13 mouse cellular contexts compared by ENCODE assay signal in the genomic region with DNA sequence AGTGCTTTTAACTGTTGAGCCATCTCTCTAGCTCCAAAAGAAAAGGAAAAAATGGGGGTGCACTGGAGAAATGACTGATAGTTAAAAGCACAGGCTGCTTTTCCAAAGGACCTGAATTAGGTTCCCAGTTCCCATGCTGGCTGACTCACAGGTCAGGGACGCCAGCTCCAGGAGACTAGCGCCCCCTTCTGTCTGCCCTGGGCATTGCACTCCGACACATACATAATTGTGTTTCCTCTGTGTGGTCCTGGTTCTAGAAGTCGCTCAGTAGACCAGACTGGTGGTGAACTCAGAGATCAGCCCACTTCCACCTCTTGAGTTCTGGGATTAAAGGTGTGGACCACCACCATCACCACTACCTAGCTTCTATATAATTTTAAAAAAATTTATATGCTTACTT. TPM values are rescaled to one million over a fixed set of nuclear protein-coding genes. Genes with fewer than 3 reads are reported as not detected.
DNase-seq lines count a peak whose midpoint lies in the region; ATAC-seq and TF ChIP-seq lines count a peak whose summit lies in the region.
"Had no signal": no experiment of that assay in that cellular context is flagged by ENCODE, and none has a peak within 500 bp of the region (broad histone marks: within the 10 kb centered on the region; RNA-seq: fewer than 3 reads in every experiment).

No protein-coding gene starts in this region.

- WGBS in liver, embryonic 11.5 days: 46% methylated on average over 4 of the region's 4 CpGs
- 47% methylated on average over 4 of the region's 4 CpGs for WGBS in liver, postnatal 0 days (ENCODE audit: insufficient replicate concordance)

- no peaks in the 10 kb centered on the region for H3K9me3 ChIP-seq in liver, embryonic 11.5 days (ENCODE audit: control insufficient read depth, low read length)
- no peaks in the 10 kb centered on the region for H3K9me3 ChIP-seq in E14TG2a.4 (ENCODE audit: low read length)
- H3K9me3 ChIP-seq in liver, postnatal 0 days (ENCODE audit: low read length): no peaks in the 10 kb centered on the region
- H3K9me3 ChIP-seq: heart, embryonic 15.5 days; liver, embryonic 15.5 days had no signal

- H3K4me2 ChIP-seq in liver, embryonic 11.5 days: no peak overlapping the region
- H3K4me2 ChIP-seq in liver, postnatal 0 days (ENCODE audit: low read depth, low read length): no peak overlapping the region
- H3K4me2 ChIP-seq: heart, embryonic 15.5 days; liver, embryonic 15.5 days had no signal

- H3K27ac ChIP-seq in liver, embryonic 11.5 days (ENCODE audit: low read depth, low read length): no peak overlapping the region
- no peak overlapping the region for H3K27ac ChIP-seq in liver, postnatal 0 days (ENCODE audit: low read depth)
- H3K27ac ChIP-seq: heart, embryonic 15.5 days; liver, embryonic 15.5 days had no signal

- no peaks in the 10 kb centered on the region for H3K27me3 ChIP-seq in liver, embryonic 11.5 days (replicated peaks; ENCODE audit: control insufficient read depth, insufficient read depth, low read length)
- peaks cover 7% of the 10 kb centered on the region for H3K27me3 ChIP-seq in E14TG2a.4 (ENCODE audit: insufficient read depth, low read length)
- no peaks in the 10 kb centered on the region for H3K27me3 ChIP-seq in liver, postnatal 0 days (ENCODE audit: insufficient read depth, low read length)
- H3K27me3 ChIP-seq: heart, embryonic 15.5 days; Patski had no signal

- H3K9ac ChIP-seq in liver, embryonic 11.5 days (ENCODE audit: low read depth, low read length): no peak overlapping the region
- no peak overlapping the region for H3K9ac ChIP-seq in liver, postnatal 0 days (replicated peaks)
- H3K9ac ChIP-seq: heart, embryonic 15.5 days; liver, embryonic 15.5 days had no signal

- TF ChIP-seq CTCF in E14TG2a.4 (conservative IDR thresholded peaks at IDR 0.05; ENCODE audit: low read length): peak; percentile 95
- TF ChIP-seq CTCF in liver, postnatal 0 days (IDR thresholded peaks at IDR 0.05; ENCODE audit: low read depth): peak; percentile 56

- H3K4me1 ChIP-seq in liver, embryonic 11.5 days (replicated peaks; ENCODE audit: control insufficient read depth, insufficient read depth, low read length): no peaks in the 10 kb centered on the region
- H3K4me1 ChIP-seq in E14TG2a.4 (replicated peaks; ENCODE audit: low read depth, low read length): peaks cover 13% of the 10 kb centered on the region
- no peaks in the 10 kb centered on the region for H3K4me1 ChIP-seq in liver, postnatal 0 days (ENCODE audit: insufficient read depth)

- DNase-seq in cerebellum, postnatal 14 days: peak; percentile 42 to 78
- no peak for DNase-seq in cerebellum, adult 9-11 months
- DNase-seq in liver: peak; percentile 54
- DNase-seq in liver, embryonic 11.5 days (ENCODE audit: low spot score): no peak
- peak; percentile 47 for DNase-seq in liver, postnatal 0 days
- DNase-seq in urinary bladder, postnatal 10 days (ENCODE audit: low spot score): no peak
- DNase-seq in urinary bladder, postnatal 4 days (ENCODE audit: low spot score in 2 of 2): no peak
- DNase-seq: cerebellum, postnatal 36 days had no signal

- no peak for TF ChIP-seq EP300 in liver, postnatal 0 days (IDR thresholded peaks at IDR 0.05; ENCODE audit: low read depth)

- no peak for ATAC-seq in liver, embryonic 11.5 days (replicated peaks; ENCODE audit: low FRiP score)
- ATAC-seq in liver, postnatal 0 days: no peak
- ATAC-seq: forebrain, embryonic 14.5 days; Patski had no signal

- no peaks in the 10 kb centered on the region for H3K36me3 ChIP-seq in liver, embryonic 11.5 days (ENCODE audit: control insufficient read depth, insufficient read depth, low read length)
- H3K36me3 ChIP-seq in E14TG2a.4 (ENCODE audit: insufficient read depth, low read length): no peaks in the 10 kb centered on the region
- H3K36me3 ChIP-seq in liver, postnatal 0 days (replicated peaks; ENCODE audit: insufficient read depth, low read length): no peaks in the 10 kb centered on the region
- H3K36me3 ChIP-seq: heart, embryonic 15.5 days; liver, embryonic 15.5 days had no signal

- H3K4me3 ChIP-seq in liver, embryonic 11.5 days (ENCODE audit: low read depth, low read length): no peak overlapping the region
- H3K4me3 ChIP-seq in E14TG2a.4 (replicated peaks; ENCODE audit: low read length): no peak overlapping the region
- no peak overlapping the region for H3K4me3 ChIP-seq in liver, postnatal 0 days (ENCODE audit: low read depth, low read length)
- H3K4me3 ChIP-seq: heart, embryonic 15.5 days; liver, embryonic 15.5 days had no signal

RNA-seq across cellular contexts. Expression of a gene that starts 7.2 kb away (rescaled TPM):
- 0.58 and 0.80 TPM in 2 replicates for polyA plus RNA-seq in liver, embryonic 11.5 days (2014; fragmentation: Nextera tagmentation; extraction: Ambion mirVana)
- 0.06 and 0.09 TPM in 2 replicates for polyA plus RNA-seq in liver, postnatal 0 days (2015; fragmentation: Nextera tagmentation; extraction: Ambion mirVana)

RNA-seq across cellular contexts. Expression of a gene that starts 13.4 kb away (rescaled TPM):
- 147 and 169 TPM in 2 replicates for polyA plus RNA-seq in liver, embryonic 11.5 days (2014; fragmentation: Nextera tagmentation; extraction: Ambion mirVana)
- polyA plus RNA-seq in liver, postnatal 0 days (2015; fragmentation: Nextera tagmentation; extraction: Ambion mirVana): 58.8 and 60.3 TPM in 2 replicates

RNA-seq across cellular contexts. Expression of a gene that starts 22.2 kb away (rescaled TPM):
- polyA plus RNA-seq in liver, embryonic 11.5 days (2014; fragmentation: Nextera tagmentation; extraction: Ambion mirVana): 0.18 and 0.52 TPM in 2 replicates
- 0.02 and 0.04 TPM in 2 replicates for polyA plus RNA-seq in liver, postnatal 0 days (2015; fragmentation: Nextera tagmentation; extraction: Ambion mirVana)
- polyA plus RNA-seq: Patski had no signal

RNA-seq across cellular contexts. Expression of a gene that starts 31.0 kb away (rescaled TPM):
- polyA plus RNA-seq in liver, embryonic 11.5 days (2014; fragmentation: Nextera tagmentation; extraction: Ambion mirVana): 1.2 and 1.3 TPM in 2 replicates
- 1.1 and 1.7 TPM in 2 replicates for polyA plus RNA-seq in liver, postnatal 0 days (2015; fragmentation: Nextera tagmentation; extraction: Ambion mirVana)
- polyA plus RNA-seq: Patski had no signal

RNA-seq across cellular contexts. Expression of a gene that starts 45.6 kb away (rescaled TPM):
- 0.15 and 0.16 TPM in 2 replicates for polyA plus RNA-seq in liver, embryonic 11.5 days (2014; fragmentation: Nextera tagmentation; extraction: Ambion mirVana)
- not detected in 2 replicates for polyA plus RNA-seq in liver, postnatal 0 days (2015; fragmentation: Nextera tagmentation; extraction: Ambion mirVana)

Comparison
In these comparisons a context has a peak if more than half of its experiments do, and no peak if none do; other contexts are left out.
1. DNase-seq: peak in cerebellum, postnatal 14 days (2 of 2), liver (single experiment) and liver, postnatal 0 days (single experiment); none in cerebellum, adult 9-11 months (single experiment), liver, embryonic 11.5 days (single experiment), urinary bladder, postnatal 10 days (single experiment) and urinary bladder, postnatal 4 days (0 of 2).